Mouse (Mus musculus): ENCODE measurements at regions not wholly inside any gene's neighbourhood (a gene's known extent, or its start where the extent isn't known, plus 50 kb on each side); places are given as distances from the start of the nearest gene placed in this dataset.

GRCm38 (mm10) chr13:26594313-26594712, 175.7 kb downstream of the Hdgfl1 start:
- no peak for DNase-seq (ENCODE audit: low spot score)

- no peak for DNase-seq (ENCODE audit: low spot score)
Measured at GRCm38 (mm10) chr13:26593750-26594149, 176.2 kb downstream of the Hdgfl1 start.

DNA sequence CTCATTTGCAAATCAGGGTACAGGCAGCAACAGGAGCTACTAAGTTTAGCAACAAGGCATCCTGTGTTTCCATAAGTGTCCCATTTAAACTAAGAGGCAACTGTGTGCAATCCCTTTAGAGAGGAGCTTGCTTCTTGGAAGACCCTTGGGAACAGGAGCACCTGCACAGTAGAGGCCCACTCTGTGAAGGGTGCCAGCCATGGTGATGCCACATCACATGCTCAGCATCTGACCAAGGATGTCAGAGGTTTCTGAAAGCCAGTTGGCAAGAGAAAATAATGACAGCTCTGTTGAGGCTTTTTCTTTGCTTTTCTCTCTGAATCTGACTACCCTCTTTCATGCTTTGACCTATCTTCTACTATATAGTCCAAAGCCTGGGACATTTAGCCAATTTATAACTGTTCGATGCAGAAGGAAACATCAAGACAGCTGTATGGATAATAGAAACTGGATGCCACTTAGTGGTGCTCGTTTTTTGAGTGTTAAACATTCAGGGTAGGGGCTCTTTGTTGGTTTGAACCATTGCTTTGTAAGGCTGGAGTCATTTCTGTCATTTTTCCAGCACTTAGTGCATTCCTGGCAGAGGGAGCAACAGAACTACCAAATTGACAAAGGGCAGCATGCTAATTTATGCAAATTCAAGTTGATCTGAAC, 193.9 kb downstream of the Hdgfl1 start:
- DNase-seq (ENCODE audit: low spot score), result no peak

DNA sequence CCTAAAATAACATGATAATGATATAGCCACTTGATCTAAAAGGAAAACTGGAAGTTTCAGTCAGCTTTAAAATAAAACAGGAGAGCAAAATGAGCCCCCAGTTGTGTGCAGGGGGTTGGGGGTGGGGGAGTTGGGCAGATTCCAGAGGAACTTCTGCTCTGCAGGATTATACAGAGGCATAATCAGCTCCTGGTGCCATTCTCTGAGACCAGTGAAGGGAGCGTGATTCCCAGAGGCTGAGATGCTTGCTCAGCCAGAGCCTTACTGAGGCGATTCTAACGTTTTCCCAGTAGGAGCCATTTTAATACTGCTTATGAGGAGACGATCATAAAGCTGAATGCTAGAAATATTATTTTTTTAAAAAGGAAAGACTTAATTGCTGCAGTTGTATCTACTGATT, 200.5 kb downstream of the Hdgfl1 start:
- DNase-seq (ENCODE audit: low spot score), result peak; percentile 14

- DNase-seq (ENCODE audit: low spot score), result peak; percentile 53
Measured at GRCm38 (mm10) chr13:26564941-26565862, 204.8 kb downstream of the Hdgfl1 start.

DNA sequence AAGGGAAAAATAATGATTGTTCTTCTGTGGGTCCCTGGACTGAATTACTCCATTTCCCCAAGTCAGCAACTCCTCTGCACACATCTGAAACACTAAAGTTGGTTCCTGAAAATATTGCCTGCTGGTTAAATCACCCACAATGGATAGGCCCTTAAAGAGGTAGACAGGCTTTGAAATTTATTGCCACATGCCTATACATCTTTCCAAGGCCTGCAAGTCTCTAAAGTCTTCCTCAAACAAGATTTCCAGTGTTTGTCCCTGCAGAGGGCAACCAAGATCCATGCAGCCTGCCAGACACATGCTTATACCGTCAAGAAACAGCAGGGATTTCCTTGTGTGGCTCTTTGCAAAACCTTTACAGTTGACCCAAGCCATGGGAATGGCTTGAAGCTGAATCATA, 211.6 kb downstream of the Hdgfl1 start:
- peak; percentile 68 for DNase-seq (ENCODE audit: low spot score)

DNA sequence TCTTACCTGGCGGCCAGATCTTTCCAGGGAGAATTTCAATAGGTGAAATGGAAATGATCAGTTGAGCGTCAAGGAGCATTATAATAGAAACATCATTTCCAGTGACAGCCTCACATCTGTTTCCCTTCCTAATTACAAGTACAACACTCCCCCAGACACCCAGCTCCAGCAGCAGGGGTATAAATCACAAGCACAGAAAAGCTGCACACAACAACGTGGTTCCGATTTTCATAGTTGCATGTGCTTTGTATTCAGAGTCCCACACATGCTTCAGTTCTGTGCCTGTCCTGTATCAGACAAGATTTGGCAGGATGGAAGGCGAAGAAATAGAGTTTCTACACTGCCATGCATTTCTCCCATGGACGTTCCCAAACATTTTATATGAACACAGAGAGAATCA, 215.7 kb downstream of the Hdgfl1 start:
- no peak for DNase-seq (ENCODE audit: low spot score)

- DNase-seq (ENCODE audit: low spot score), result no peak
Measured at GRCm38 (mm10) chr13:26552122-26552521, 217.8 kb downstream of the Hdgfl1 start.

GRCm38 (mm10) chr13:26538928-26539327, 231.0 kb downstream of the Hdgfl1 start:
- DNase-seq (ENCODE audit: low spot score), result peak; percentile 41

DNA sequence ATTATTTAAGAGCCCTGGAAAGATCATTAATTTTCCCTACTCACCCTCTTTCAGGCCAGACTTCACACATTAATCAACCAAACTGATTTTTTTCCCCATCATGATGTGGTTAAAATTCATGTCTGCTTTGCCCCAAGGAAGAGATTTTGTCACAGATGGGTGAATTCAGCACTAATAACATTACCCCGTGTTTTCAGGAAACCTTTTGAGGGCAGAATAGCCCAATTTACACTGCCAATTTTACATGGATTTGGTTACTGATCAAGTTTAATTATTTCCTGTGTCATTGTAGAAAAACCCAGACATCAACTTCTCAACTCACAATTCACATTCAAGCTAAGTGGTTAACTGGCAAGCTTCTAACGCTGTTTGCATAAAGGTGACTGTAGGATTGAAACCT, 233.4 kb downstream of the Hdgfl1 start:
- no peak for DNase-seq (ENCODE audit: low spot score)

DNA sequence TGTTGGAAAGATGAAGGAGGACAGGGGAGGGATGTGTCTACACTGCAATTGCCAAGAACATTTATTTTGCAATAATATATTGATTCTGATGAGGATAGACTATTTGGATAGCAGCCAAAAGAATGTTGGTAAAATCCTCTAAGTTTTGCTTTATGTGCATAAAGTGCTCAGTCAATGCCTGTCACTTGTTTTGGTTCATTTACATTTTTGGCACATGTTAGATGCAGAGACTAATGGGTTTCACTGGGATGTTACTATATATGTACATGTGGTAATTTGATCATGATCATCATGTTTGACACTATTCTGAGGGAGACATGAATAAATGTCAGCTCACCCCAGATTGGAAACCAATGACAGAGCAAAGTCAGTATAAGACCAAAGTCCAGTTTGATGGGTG, 237.2 kb downstream of the Hdgfl1 start:
- DNase-seq (ENCODE audit: low spot score), result no peak

- DNase-seq (ENCODE audit: low spot score), result no peak
Measured at GRCm38 (mm10) chr13:26519054-26519453, 250.9 kb downstream of the Hdgfl1 start.

DNA sequence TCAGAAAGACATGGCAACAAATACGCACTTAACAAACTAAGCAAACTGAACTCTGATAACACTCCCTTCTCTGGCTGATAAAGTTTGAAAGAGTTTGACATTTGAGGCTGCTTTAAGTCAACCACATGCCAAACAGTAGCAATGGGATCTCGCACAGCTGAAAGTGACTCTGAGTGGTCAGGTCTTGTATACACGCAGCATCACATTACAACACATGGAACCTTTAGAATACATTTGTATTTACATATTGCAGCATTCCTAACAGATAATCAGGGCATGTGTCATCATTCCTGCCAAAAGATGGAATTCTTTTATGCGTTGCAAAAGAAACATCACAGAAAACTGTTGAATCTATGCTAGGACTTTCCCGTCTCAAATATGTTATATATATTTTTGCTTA, 251.5 kb downstream of the Hdgfl1 start:
- DNase-seq (ENCODE audit: low spot score), result no peak

DNA sequence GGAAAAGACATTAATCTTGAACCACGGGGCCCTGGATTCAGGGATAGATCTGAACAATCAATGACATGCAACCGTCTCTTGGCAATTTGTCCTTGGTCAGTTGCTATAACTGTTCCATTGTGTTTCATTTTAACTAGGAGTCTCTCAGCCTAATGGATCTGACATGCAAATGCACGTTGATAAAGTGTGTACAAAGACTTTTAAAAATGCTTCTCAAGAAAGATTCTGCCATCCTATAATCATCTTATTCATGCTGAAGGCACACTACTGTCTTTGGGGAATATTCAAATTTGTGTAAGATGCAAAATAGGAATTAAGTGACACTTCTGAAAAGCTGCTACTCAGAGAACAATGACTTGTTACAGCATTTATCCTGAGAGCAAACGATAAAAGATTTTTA, 252.3 kb downstream of the Hdgfl1 start:
- no peak for DNase-seq (ENCODE audit: low spot score)

- DNase-seq (ENCODE audit: low spot score), result no peak
Measured at GRCm38 (mm10) chr13:26510448-26510847, 259.5 kb downstream of the Hdgfl1 start.

GRCm38 (mm10) chr13:26509841-26510240, 260.1 kb downstream of the Hdgfl1 start:
- DNase-seq (ENCODE audit: low spot score), result no peak

- DNase-seq (ENCODE audit: low spot score), result no peak
Measured at GRCm38 (mm10) chr13:26503744-26504143, 266.2 kb downstream of the Hdgfl1 start.

GRCm38 (mm10) chr13:26497086-26497485, 272.9 kb downstream of the Hdgfl1 start:
- no peak for DNase-seq (ENCODE audit: low spot score)

DNA sequence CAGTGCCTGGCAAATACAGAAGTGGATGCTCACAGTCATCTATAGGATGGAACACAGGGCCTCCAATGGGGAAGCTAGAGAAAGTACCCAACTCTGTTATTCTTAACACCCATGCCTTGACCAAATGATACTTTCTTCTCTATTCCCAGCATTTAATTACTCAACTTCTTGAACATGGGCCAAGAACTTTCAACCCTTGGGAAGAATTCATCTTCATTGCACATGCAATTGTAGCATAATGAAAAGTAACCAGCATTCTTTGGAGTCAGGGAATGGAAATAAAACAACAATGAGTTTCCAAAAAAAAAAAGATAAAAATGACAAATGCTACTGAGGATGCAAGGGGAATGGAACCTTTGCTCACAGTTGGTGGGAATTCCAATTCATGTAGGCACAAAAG, 274.1 kb downstream of the Hdgfl1 start:
- DNase-seq (ENCODE audit: low spot score), result no peak

DNA sequence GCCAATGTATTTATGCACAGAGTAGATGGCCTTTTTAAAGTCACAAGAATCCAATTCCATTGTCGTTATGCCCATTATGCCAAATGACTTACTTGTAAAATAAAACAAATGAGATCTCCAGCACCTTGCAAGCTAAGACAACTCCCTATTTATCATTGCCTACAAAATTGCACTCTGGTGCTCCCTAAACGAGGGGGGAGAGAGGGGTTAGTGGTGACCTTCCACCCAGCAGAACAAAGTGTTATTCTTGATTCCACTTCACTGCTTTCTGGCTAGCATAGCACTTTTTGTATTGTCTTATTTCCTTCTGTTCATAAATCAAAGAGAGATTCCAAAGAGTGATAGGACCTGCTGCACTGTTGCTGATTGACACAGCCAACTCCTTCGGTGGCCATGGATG, 300.6 kb downstream of the Hdgfl1 start:
- peak; percentile 6 for DNase-seq (ENCODE audit: low spot score)

DNA sequence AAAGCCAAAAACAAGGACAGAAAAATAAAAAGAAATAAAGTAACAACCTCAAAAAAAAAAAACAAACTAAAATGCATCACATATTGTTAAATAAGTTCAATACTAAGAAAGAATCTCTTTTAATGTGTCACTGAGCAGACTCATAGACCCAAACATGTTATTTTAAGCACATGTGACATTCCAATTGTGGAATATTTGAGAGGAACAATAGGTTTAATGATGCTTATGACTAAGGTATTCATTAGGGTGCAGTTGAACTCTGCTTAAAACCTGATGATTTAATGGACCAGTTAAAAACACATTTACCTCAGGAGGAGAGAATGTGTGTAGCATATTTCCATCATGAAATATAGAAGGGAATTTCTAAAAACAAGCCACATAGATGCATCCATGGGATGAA, 302.4 kb downstream of the Hdgfl1 start:
- no peak for DNase-seq (ENCODE audit: low spot score)

DNA sequence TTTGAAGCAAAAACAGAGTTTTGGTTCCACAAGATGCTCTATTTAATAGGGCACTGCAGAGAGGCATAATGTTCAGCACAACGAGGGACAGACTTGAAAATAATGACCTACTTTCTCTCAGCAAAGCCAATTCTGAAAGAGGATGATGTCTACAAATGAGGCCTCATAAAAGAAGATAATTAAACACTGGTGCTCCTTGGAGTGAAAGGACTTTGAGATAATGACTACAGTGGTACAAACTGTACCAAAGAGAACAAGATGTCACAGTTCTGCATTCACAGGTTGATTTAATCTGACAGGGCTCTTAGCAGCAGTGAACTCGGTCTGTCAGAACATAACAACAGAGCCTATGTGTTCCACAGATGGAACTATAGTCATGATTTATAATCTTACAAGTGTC, 305.4 kb downstream of the Hdgfl1 start:
- DNase-seq (ENCODE audit: low spot score), result no peak

- DNase-seq (ENCODE audit: low spot score), result no peak
Measured at GRCm38 (mm10) chr13:26464096-26464495, 305.9 kb downstream of the Hdgfl1 start.
